Mouse (Mus musculus): ENCODE measurements around the gene Vmac.

DNA sequence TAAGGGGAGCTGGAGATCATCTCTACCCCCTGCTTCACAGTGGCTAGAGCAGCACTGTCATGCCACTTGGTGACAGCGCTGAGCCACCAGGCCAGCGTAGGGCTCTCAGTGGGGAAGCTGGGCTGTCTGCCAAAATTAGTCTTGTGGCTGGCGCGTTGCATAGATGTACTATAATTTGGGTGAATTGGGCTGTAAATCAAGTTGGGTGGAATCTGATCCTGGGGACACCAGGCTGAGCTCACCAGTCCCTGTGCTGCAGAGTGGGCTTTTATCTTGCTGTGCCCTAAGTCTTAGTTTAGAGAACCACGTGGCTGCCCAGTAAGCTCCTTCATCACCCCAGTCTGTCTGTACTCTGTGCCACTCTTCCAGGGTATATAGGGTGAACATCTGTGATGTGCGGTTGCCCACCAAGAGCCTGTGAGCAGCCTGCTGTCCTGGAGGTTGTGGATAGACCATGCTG lies 23.9 kb downstream of the Vmac start:
- TF ChIP-seq POLR2A (IDR thresholded peaks at IDR 0.05; ENCODE audit: insufficient read depth, low read depth, low read length) (no peak), CTCF (IDR thresholded peaks at IDR 0.05) (peak; percentile 51)

Measured in heart, adult 2 months (tissue).